Mouse (Mus musculus): ENCODE measurements around the gene Plg. TPM values are rescaled to one million over a fixed set of nuclear protein-coding genes. Genes with fewer than 3 reads are reported as not detected.

Plg gene
- polyA plus RNA-seq, 1 experiment from 2014 or later, result 552 TPM

DNA sequence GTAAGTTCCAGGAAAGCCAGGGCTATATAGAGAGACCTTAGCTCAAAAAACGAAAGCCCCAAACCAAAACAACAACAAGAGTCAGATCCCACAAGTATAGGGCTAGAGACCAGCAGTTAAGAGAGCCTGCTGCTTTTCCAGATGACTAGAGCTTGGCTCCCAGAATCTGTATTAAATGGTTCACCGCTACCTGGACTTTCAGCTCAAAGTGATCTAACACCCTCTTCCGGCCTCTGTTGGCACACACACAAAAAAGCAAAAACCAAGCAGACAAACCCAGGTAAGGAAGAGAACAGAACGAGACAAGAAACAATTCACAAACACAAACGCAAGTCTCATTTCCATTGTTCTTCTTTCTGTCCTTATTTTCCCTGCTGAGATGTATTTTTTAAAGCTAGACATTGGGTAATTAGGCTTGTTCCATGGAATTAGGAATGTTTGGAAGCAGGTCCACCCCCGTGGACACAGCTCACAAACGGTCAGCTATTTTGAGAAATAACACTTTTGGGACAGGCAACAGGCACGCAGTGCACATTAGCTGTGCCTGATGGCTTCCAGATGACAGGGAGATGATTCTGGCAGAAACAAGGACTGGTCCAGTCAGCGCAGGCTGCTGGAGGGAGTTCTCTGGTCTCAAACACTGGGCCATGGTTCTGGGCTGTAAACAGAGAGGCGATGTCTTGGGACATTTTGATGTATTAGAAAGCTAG is 33.9 kb downstream of the Plg start:
- Histone ChIP-seq H3K36me3 (ENCODE audit: control insufficient read depth, insufficient read depth) (no peaks in the 10 kb centered on the region), H3K4me1 (ENCODE audit: control insufficient read depth, low read depth, low read length) (peaks cover 2% of the 10 kb centered on the region; the same call in 1 of the 2 replicates), H3K4me3 (ENCODE audit: low read depth, low read length) (no peak overlapping the region), H3K9ac (ENCODE audit: low read depth, low read length) (no peak overlapping the region), H3K9me3 (replicated peaks; ENCODE audit: control insufficient read depth, low read length) (no peaks in the 10 kb centered on the region), H3K27me3 (ENCODE audit: control insufficient read depth, insufficient read depth, low read depth, low read length) (no peaks in the 10 kb centered on the region), H3K27ac (ENCODE audit: low read length) (no peak overlapping the region), H3K4me2 (ENCODE audit: low read depth, low read length) (no peak overlapping the region)
- ATAC-seq (ENCODE audit: low read depth), result no peak
- WGBS (ENCODE audit: insufficient replicate concordance), result 55% methylated on average over 10 of the region's 10 CpGs

DNA sequence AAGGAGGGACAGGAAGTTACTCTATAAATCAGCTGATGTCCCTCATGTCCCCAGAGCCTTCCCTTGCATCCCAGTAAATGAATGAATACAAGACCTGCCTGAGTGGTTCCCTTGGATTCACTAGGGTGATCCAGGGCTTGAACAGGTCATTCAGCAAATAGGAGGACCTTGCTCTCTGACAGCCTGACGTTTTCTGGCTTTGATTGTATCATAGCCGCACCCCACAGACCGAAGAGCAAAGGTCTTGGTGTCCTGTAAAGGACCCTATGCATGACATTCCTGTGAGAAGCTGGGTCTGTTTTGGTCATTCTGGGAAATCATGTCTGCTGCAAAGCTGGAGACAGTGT is 34.5 kb downstream of the Plg start:
- ATAC-seq (ENCODE audit: low read depth), result 0 out of 2 replicates have a peak, but pooled peaks have one; percentile 16
- Histone ChIP-seq H3K4me3 (ENCODE audit: low read depth, low read length) (no peak overlapping the region), H3K9me3 (replicated peaks; ENCODE audit: control insufficient read depth, low read length) (no peaks in the 10 kb centered on the region), H3K4me1 (ENCODE audit: control insufficient read depth, low read depth, low read length) (peaks cover 2% of the 10 kb centered on the region; the same call in 1 of the 2 replicates), H3K9ac (ENCODE audit: low read depth, low read length) (no peak overlapping the region), H3K27ac (ENCODE audit: low read length) (no peak overlapping the region), H3K36me3 (ENCODE audit: control insufficient read depth, insufficient read depth) (no peaks in the 10 kb centered on the region), H3K4me2 (ENCODE audit: low read depth, low read length) (no peak overlapping the region), H3K27me3 (ENCODE audit: control insufficient read depth, insufficient read depth, low read depth, low read length) (no peaks in the 10 kb centered on the region)
- 48% methylated on average over 3 of the region's 3 CpGs for WGBS (ENCODE audit: insufficient replicate concordance)

DNA sequence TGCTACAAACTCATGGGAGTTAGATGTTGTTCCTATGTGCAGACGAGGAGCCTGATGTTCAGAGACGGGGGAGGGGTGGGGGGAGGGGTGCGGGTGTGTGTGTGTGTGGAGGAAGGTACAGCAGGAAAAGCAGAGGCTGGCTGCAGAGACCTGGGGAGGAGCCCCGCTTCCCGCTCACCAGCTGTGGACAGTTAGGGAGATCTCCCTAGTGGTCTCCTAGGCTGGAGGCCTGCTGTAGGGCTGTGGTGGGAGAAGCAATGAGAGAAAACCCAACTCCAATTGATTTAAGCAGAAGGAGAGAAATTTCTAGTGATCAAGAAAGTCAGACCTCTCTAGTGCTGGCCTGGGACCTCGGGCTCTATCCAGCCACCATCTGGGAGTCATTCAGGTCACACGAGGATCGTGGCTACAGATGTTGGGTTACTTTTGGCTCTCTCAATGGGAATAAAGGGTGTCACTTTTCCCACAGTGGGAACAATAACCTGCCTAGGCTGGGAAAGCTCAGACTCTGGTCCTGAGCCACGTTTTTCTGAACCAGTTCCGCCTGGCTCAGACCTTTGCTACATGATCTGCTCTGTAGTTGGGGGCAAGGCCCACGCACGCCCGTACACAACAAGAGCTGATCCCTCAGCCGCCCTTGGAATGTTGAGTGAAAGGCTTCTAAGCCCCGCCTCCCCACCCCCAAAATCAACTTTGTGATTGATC is 36.8 kb downstream of the Plg start:
- Histone ChIP-seq H3K4me1 (ENCODE audit: control insufficient read depth, low read depth, low read length) (peaks cover 2% of the 10 kb centered on the region; the same call in 1 of the 2 replicates), H3K9ac (ENCODE audit: low read depth, low read length) (no peak overlapping the region), H3K27ac (ENCODE audit: low read length) (0 out of 2 replicates have a peak overlapping the region, but pooled peaks have one; percentile 63), H3K27me3 (ENCODE audit: control insufficient read depth, insufficient read depth, low read depth, low read length) (no peaks in the 10 kb centered on the region), H3K9me3 (replicated peaks; ENCODE audit: control insufficient read depth, low read length) (no peaks in the 10 kb centered on the region), H3K4me3 (ENCODE audit: low read depth, low read length) (no peak overlapping the region), H3K36me3 (ENCODE audit: control insufficient read depth, insufficient read depth) (no peaks in the 10 kb centered on the region), H3K4me2 (ENCODE audit: low read depth, low read length) (no peak overlapping the region)
- peak; percentile 77 for ATAC-seq (ENCODE audit: low read depth)
- WGBS (ENCODE audit: insufficient replicate concordance), result 40% methylated on average over 15 of the region's 15 CpGs

- H3K9ac ChIP-seq (ENCODE audit: low read depth, low read length), result no peak overlapping the region
- H3K4me1 ChIP-seq (ENCODE audit: control insufficient read depth, low read depth, low read length), result peaks cover 2% of the 10 kb centered on the region; the same call in 1 of the 2 replicates
- no peaks in the 10 kb centered on the region for H3K9me3 ChIP-seq (replicated peaks; ENCODE audit: control insufficient read depth, low read length)
- no peak overlapping the region for H3K27ac ChIP-seq (ENCODE audit: low read length)
- no peak overlapping the region for H3K4me3 ChIP-seq (ENCODE audit: low read depth, low read length)
- H3K27me3 ChIP-seq (ENCODE audit: control insufficient read depth, insufficient read depth, low read depth, low read length), result no peaks in the 10 kb centered on the region
- no peaks in the 10 kb centered on the region for H3K36me3 ChIP-seq (ENCODE audit: control insufficient read depth, insufficient read depth)
- 45% methylated on average over 5 of the region's 5 CpGs for WGBS (ENCODE audit: insufficient replicate concordance)
- no peak overlapping the region for H3K4me2 ChIP-seq (ENCODE audit: low read depth, low read length)
- no peak for ATAC-seq (ENCODE audit: low read depth)
Observed at GRCm38 (mm10) chr17:12415741-12416140, 37.3 kb downstream of the Plg start.

DNA sequence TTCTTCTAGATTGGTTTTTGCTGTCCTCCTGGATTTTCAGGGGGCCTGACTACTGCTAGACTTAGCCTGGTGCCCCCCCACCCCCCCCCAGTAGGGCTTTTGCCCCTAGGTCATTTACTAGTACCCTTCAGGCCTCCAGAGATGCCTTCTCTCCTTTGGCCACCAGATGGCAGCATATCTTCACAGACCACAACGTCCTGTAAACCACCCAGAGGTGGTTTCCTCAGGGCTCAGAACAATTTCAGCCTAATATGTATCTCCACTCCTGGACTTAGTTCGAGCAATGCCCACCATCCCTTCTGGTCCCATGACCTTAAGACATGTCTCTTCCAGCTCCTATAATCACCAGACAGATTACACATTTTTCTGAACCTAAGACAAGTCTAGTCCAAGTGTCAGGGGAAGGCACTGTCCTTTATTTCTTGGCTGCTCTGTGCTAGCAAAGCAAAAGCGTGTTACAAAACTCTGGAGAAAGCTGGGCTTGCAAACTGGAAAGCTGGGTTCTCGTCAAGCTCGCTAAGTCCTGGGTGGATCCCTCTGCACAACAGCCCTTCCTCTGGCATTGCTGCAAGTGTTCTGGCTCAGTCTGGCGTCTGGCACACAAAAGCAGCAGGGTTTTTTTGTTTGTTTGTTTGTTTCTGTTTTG is 38.0 kb downstream of the Plg start:
- Histone ChIP-seq H3K27me3 (ENCODE audit: control insufficient read depth, insufficient read depth, low read depth, low read length) (no peaks in the 10 kb centered on the region), H3K36me3 (ENCODE audit: control insufficient read depth, insufficient read depth) (no peaks in the 10 kb centered on the region), H3K27ac (ENCODE audit: low read length) (no peak overlapping the region), H3K9ac (ENCODE audit: low read depth, low read length) (no peak overlapping the region), H3K4me3 (ENCODE audit: low read depth, low read length) (no peak overlapping the region), H3K9me3 (replicated peaks; ENCODE audit: control insufficient read depth, low read length) (no peaks in the 10 kb centered on the region), H3K4me2 (ENCODE audit: low read depth, low read length) (no peak overlapping the region), H3K4me1 (ENCODE audit: control insufficient read depth, low read depth, low read length) (peaks cover 2% of the 10 kb centered on the region; the same call in 1 of the 2 replicates)
- 32% methylated on average over 6 of the region's 6 CpGs for WGBS (ENCODE audit: insufficient replicate concordance)
- ATAC-seq (ENCODE audit: low read depth), result no peak

DNA sequence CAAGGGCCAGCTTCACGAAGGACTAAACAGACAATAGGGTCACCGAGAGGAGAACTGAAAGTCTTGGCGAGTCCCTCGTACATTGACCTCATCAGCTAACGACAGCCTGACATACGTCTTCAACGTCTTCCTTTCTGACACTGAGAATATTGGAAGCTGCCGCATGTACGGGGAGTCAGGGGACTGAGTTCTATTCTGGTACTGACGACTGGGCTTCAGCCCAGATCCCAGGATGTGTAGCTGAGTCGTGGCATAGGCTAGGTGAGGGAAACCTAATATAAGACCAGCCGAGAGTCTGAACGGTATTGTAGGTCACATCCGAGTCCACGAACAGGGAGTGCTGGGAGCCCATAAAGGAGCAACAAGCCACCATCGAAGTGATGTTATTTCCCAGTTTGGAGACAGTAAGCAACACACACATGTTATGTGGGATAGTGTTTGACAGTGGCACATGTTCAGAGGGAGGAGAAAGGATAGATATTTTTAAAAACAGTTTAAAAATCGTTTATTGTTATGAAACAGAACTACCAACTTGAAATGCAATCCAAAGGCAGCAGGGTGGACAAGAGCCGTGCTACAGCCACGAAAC is 41.2 kb downstream of the Plg start:
- Histone ChIP-seq H3K36me3 (ENCODE audit: control insufficient read depth, insufficient read depth) (no peaks in the 10 kb centered on the region), H3K4me1 (ENCODE audit: control insufficient read depth, low read depth, low read length) (peaks cover 2% of the 10 kb centered on the region; the same call in 1 of the 2 replicates), H3K4me2 (ENCODE audit: low read depth, low read length) (no peak overlapping the region), H3K27ac (ENCODE audit: low read length) (no peak overlapping the region), H3K9ac (ENCODE audit: low read depth, low read length) (no peak overlapping the region), H3K9me3 (replicated peaks; ENCODE audit: control insufficient read depth, low read length) (no peaks in the 10 kb centered on the region), H3K4me3 (ENCODE audit: low read depth, low read length) (no peak overlapping the region), H3K27me3 (ENCODE audit: control insufficient read depth, insufficient read depth, low read depth, low read length) (no peaks in the 10 kb centered on the region)
- 68% methylated on average over 19 of the region's 19 CpGs for WGBS (ENCODE audit: insufficient replicate concordance)
- no peak for ATAC-seq (ENCODE audit: low read depth)

GRCm38 (mm10) chr17:12420886-12421574 is 42.6 kb downstream of the Plg start:
- H3K4me1 ChIP-seq (ENCODE audit: control insufficient read depth, low read depth, low read length), result no peaks in the 10 kb centered on the region
- no peak for ATAC-seq (ENCODE audit: low read depth)
- H3K4me2 ChIP-seq (ENCODE audit: low read depth, low read length), result no peak overlapping the region
- H3K9me3 ChIP-seq (replicated peaks; ENCODE audit: control insufficient read depth, low read length), result no peaks in the 10 kb centered on the region
- 61% methylated on average over 16 of the region's 16 CpGs for WGBS (ENCODE audit: insufficient replicate concordance)
- no peak overlapping the region for H3K27ac ChIP-seq (ENCODE audit: low read length)
- no peak overlapping the region for H3K4me3 ChIP-seq (ENCODE audit: low read depth, low read length)
- H3K27me3 ChIP-seq (ENCODE audit: control insufficient read depth, insufficient read depth, low read depth, low read length), result no peaks in the 10 kb centered on the region
- H3K36me3 ChIP-seq (ENCODE audit: control insufficient read depth, insufficient read depth), result no peaks in the 10 kb centered on the region
- no peak overlapping the region for H3K9ac ChIP-seq (ENCODE audit: low read depth, low read length)

- no peak for ATAC-seq (ENCODE audit: low read depth)
- no peaks in the 10 kb centered on the region for H3K27me3 ChIP-seq (ENCODE audit: control insufficient read depth, insufficient read depth, low read depth, low read length)
- H3K9ac ChIP-seq (ENCODE audit: low read depth, low read length), result no peak overlapping the region
- no peak overlapping the region for H3K27ac ChIP-seq (ENCODE audit: low read length)
- WGBS (ENCODE audit: insufficient replicate concordance), result 69% methylated on average over 1 of the region's 1 CpGs
- peaks cover 3% of the 10 kb centered on the region; the same call in 1 of the 2 replicates for H3K4me1 ChIP-seq (ENCODE audit: control insufficient read depth, low read depth, low read length)
- no peak overlapping the region for H3K4me2 ChIP-seq (ENCODE audit: low read depth, low read length)
- no peaks in the 10 kb centered on the region for H3K36me3 ChIP-seq (ENCODE audit: control insufficient read depth, insufficient read depth)
- H3K4me3 ChIP-seq (ENCODE audit: low read depth, low read length), result no peak overlapping the region
- H3K9me3 ChIP-seq (replicated peaks; ENCODE audit: control insufficient read depth, low read length), result no peaks in the 10 kb centered on the region
Observed at GRCm38 (mm10) chr17:12422143-12422542, 43.7 kb downstream of the Plg start.
